Mouse (Mus musculus) kidney, postnatal 10 days (tissue): ENCODE measurements around the gene Mogat2.

Source experiments
- DNase-seq: peaks from one replicate; pipeline ENCODE4 v3.0.0; 2021; ENCODE audit warnings: mixed read lengths

Gene Mogat2

GRCm38 (mm10) chr7:99234916-99235315 lies 3.5 kb downstream of the Mogat2 start:
- peak; percentile 60 for DNase-seq

GRCm38 (mm10) chr7:99232571-99232970 lies 5.8 kb downstream of the Mogat2 start:
- no peak for DNase-seq

GRCm38 (mm10) chr7:99230061-99230747 lies 8.2 kb downstream of the Mogat2 start:
- peak; percentile 34 for DNase-seq

GRCm38 (mm10) chr7:99229411-99229810 lies 9.0 kb downstream of the Mogat2 start:
- peak; percentile 71 for DNase-seq

GRCm38 (mm10) chr7:99228825-99229224 lies 9.6 kb downstream of the Mogat2 start:
- no peak for DNase-seq

- no peak for DNase-seq
Measured at GRCm38 (mm10) chr7:99227267-99227666, 11.2 kb downstream of the Mogat2 start.

- no peak for DNase-seq
Measured at GRCm38 (mm10) chr7:99226662-99227061, 11.8 kb downstream of the Mogat2 start.

- no peak for DNase-seq
Measured at GRCm38 (mm10) chr7:99225421-99225820, 13.0 kb downstream of the Mogat2 start.

GRCm38 (mm10) chr7:99224648-99225190 lies 13.7 kb downstream of the Mogat2 start:
- DNase-seq, result peak; percentile 81

- peak; percentile 33 for DNase-seq
Measured at GRCm38 (mm10) chr7:99224225-99224624, 14.2 kb downstream of the Mogat2 start.

GRCm38 (mm10) chr7:99217338-99218074 lies 20.9 kb downstream of the Mogat2 start:
- DNase-seq, result peak; percentile 57

- DNase-seq, result peak; percentile 48
Measured at GRCm38 (mm10) chr7:99215347-99215855, 23.0 kb downstream of the Mogat2 start.

- peak; percentile 37 for DNase-seq
Measured at GRCm38 (mm10) chr7:99214621-99215185, 23.7 kb downstream of the Mogat2 start.

GRCm38 (mm10) chr7:99213686-99214085 lies 24.7 kb downstream of the Mogat2 start:
- DNase-seq, result no peak

- no peak for DNase-seq
Measured at GRCm38 (mm10) chr7:99213056-99213455, 25.4 kb downstream of the Mogat2 start.

GRCm38 (mm10) chr7:99208704-99209103 lies 29.7 kb downstream of the Mogat2 start:
- DNase-seq, result no peak

- DNase-seq, result no peak
Measured at GRCm38 (mm10) chr7:99206364-99206763, 32.1 kb downstream of the Mogat2 start.

GRCm38 (mm10) chr7:99202163-99202562 lies 36.3 kb downstream of the Mogat2 start:
- DNase-seq, result no peak

- no peak for DNase-seq
Measured at GRCm38 (mm10) chr7:99200290-99200689, 38.1 kb downstream of the Mogat2 start.

GRCm38 (mm10) chr7:99199451-99200175 lies 38.8 kb downstream of the Mogat2 start:
- DNase-seq, result no peak

- DNase-seq, result no peak
Measured at GRCm38 (mm10) chr7:99198811-99199210, 39.6 kb downstream of the Mogat2 start.

- DNase-seq, result no peak
Measured at GRCm38 (mm10) chr7:99194511-99194910, 43.9 kb downstream of the Mogat2 start.

GRCm38 (mm10) chr7:99193926-99194325 lies 44.5 kb downstream of the Mogat2 start:
- DNase-seq, result no peak
